Mouse (Mus musculus): ENCODE measurements at regions not wholly inside any gene's neighbourhood (a gene's known extent, or its start where the extent isn't known, plus 50 kb on each side); places are given as distances from the start of the nearest gene placed in this dataset.

DNA sequence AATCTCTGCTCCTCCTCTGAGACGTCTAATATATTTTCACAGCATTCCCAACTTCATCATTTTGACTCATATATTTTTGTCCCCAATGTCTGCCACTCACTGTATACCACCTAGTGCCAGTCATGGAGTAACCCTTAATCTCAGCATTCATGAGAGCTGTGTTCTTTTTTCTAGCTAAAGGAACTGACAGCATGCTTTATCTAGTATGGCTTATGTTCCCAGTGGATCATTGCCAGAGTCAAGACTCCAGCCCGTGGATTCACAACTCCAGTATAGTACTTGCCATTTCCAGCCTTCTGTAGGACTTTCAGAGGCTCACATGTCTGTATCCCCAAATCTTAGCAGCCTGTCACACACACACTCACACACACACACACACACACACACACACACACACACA is 316.5 kb downstream of the Cmpk2 start:
- no peak for DNase-seq (ENCODE audit: low read depth, low spot score)

DNA sequence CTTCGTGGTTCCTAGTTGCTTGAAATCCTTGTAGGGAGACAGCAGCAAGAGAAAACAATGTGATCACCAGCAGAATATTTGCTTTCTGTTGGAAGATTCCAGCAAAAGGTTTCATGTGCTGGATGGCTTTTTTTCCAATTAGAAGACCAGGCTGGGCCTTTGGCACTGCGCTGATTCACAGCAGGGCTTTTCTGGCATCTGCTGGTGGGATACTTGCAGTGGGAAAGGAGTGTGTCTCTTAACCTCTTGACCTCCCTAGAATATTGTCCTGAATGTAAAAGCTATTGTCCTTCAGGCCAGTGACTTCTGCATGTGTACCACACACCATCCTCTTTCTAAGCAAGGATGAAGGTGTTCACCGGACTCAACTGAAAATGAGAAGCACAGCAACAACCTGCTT is 315.4 kb downstream of the Cmpk2 start:
- DNase-seq (ENCODE audit: low read depth, low spot score): no peak

DNA sequence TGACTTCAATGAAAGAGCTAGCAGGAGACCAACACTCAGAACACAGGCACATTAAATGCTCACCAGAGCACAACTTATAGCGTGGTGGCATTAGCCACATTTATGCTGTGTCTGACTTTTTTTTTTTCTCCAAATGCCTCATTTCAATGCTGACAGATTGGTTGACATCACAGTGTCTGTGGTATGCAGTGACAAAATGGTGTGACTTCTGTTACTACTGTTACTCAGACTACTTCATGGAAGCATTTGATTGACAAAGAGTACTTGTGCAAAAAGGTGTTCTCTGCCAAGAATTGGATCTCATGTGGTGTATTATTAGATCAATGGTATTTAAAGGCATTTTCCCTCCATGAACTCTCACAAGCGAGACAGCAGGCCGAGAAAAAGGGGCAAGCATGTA is 314.8 kb downstream of the Cmpk2 start:
- no peak for DNase-seq (ENCODE audit: low read depth, low spot score)

DNA sequence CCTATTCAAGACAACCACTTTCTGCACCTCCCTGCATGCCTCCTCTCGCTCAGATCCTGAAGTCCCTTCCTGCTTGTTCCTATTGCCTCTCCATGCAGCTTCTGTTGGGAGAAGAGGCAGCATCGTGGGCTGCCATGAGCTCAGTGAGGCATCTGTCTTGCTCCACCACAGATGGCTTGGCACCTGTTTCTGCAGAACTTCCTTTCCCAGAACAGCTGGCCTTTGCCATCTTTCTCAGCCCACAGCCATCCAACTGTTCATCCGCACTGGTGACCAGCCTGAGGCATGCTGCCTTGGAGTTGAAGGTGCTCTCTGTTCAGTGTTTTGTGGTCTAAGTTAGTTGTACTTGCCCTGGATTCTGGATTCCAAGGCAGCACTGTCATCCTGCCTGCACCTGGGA is 312.5 kb downstream of the Cmpk2 start:
- DNase-seq (ENCODE audit: low read depth, low spot score): no peak

DNA sequence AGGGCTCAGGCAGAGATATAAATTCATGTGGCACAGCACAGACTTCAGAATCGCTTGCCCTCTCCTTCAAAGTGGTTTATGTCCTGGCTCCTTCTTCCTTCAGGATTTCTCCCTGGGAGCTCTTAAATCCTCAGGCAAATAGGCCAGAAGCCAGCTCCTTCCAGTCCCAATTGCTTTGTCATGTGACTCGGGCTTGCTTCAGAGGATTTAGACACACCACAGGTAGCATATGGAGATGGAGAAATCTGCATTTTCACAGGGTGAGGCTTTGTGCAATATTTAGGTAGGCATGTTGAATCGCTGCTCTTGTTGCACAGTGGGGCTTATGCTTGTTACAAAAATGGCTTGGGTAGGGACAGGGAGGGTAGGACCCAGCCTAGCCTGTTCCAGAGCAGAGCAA is 309.8 kb downstream of the Cmpk2 start:
- peak; percentile 12 for DNase-seq (ENCODE audit: low read depth, low spot score)

DNA sequence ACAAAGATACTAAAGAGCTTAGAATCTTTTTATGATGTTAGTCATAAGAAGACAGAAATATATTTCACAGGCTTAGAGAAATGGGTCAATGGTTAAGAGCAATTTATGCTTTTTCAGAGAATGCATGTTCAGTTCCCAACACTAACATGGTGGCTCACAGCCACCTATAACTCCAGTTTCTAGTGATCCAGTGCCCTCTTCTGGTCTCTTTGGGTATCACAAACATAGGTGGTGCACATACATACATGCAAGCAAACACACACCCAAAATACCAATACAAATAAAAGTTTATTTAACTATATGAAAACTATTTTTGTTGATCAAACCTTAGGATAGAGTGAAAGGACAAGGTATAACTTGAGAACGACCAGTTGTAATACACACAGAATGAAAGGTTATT is 308.0 kb downstream of the Cmpk2 start:
- peak; percentile 52 for DNase-seq (ENCODE audit: low read depth, low spot score)

DNA sequence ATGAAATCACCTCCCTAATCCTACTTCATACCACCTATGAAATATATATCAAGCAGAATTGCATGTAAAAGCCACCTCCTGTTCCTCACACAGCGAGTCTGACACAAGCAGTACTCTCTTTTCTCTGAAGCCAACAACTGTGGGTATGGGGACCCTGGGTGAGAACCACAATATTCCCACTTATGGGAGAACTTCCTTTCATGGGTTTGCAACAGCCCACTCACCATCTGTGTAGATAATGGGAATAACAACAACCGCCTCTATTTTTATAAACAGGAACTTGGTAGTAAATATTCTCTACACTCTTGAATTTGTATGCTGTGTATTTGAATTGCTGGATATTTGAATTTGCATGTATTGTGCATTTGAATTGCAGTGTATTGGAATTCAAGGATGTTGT is 305.0 kb downstream of the Cmpk2 start:
- no peak for DNase-seq (ENCODE audit: low read depth, low spot score)

DNA sequence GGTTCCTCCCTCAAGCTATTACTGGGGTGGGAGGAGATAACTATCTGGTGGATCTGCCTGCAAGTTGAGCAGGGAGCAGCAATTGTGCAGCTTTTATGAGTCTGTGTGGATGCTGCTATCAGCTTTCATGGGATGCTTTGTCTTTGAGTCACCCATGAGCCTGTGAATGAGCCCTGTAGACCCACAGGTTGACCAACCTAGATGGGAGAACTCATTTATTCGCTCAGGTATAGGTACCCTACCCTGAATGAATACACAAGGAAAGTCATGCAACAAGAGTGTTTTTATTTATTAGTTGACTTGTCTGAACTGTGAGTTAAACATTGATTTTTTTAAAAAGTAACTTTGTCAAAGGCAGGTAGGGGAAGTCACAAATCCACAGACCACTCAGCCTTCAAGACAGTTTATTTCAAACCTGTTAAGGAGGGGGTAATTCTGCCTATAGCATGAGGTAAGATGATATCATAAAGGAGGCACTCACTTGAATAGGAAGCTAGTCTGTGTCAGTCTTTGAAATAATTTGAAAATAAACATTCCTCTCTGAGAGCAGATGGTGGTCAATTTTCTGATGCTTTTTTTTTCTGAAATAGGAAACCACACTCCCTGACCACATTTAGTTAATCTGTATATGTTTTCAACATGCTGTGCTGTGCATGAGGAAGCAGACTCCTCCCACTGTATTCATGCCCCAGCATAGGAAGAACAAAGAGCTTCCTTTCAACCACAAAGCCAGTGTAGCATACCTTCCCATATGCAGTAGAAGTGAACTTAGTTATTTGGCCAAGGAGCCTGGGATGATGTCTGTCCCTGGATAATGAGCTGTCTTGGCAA is 302.0 kb downstream of the Cmpk2 start:
- DNase-seq (ENCODE audit: low read depth, low spot score): no peak

DNA sequence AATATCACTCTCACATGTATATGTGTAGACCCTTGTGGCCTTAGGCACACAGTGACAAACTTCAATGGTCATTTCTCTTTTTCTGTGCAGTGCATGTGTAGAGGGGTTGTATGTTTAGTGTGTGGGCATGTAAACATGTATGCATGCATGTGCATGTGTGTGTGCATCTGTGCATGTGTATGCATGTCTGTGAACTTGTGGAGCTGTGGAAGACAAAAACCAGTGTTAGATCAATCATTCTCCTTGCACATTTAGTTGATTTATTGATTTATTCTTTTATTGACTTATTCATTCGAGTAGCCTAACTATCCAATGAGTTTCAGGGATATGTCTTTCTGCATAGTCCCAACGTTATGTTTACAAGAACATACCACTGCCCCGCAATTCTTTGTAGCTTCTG is 298.5 kb downstream of the Cmpk2 start:
- DNase-seq (ENCODE audit: low read depth, low spot score): no peak

DNA sequence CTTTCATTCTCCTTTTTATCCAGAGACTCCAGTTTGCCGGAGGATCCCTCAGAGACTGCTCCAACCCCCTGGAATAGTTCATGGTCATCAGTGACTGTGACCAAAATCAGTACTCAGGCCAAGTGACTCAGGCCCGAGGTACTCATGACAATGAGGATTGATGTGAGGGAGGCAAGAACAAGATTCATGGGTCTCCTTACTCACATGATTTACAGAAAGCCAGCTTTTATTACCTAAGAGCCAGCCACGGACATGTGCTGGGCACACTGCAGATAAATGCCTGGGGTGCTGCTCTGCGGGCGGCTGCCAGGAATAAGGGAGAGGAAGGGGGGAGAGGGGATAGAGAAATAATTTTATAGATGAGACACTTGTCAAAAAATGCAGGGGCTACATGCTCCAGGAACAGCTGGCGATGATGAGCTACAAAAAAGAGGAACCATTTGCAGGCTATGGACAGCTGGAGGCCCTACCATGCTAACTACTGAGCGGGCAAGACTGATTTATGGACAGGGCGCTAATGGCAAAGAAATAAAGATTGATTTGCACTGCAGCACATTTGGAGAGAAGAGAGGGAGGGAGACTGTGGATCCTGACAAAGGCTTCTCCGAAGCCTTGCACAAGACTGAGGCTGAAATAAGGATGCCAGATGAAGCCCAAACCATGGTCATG is 289.8 kb downstream of the Cmpk2 start:
- no peak for DNase-seq (ENCODE audit: low read depth, low spot score)

DNA sequence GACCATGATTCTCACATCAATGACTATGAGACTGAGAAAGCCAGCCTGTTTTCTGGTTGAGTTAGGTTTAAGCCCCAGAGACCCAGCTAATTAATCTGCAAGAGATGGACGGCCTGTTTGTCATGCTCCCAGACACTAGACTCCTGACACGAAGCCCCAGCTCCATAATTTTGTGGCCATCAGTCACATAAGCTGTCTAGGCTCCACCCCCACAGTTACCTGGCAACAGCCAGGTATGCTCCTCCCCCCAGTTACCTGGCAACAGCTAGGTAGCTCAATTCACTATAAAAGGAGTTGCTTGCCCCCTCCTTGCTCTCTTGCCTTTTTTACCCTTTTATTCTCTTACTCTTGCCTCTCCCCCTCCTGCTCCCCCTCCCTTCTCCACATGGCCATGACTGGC is 287.3 kb downstream of the Cmpk2 start:
- peak; percentile 6 for DNase-seq (ENCODE audit: low read depth, low spot score)

DNA sequence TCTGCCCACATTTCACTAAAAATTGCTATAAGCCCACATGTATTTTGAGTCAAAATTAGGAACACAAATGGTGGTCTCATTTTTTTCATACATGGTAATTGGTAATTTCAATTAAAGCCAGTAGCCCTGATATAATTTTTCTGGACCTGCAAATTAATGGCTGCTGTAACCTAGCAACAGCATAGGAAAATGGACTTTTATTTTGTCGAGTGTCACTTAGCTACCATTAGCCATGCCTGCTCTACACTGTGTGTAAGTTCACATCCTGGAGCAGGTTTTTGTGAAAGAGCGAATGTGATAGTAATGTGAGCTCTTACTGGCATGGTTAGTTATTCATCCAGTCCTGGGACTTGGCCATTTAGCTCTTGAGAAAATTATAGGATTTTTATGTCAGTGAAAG is 285.6 kb downstream of the Cmpk2 start:
- DNase-seq (ENCODE audit: low read depth, low spot score): no peak

DNA sequence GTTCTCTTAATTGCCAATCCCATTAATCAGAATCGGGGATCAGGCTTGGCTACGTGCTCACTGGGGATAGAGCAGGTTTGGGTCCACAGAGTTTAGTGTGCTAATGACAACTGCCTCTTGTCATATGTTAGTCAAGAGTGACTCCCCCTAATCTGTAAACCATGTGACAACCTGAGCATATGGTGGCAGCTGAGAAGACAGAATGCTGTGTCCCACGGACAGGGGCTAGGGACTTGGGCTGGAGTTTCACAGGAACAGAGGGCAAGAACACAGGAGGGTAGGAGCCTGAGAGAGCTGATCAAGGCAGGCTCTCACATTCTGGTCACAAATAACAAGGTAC is 265.5 kb downstream of the Cmpk2 start:
- no peak for DNase-seq (ENCODE audit: low read depth, low spot score)

DNA sequence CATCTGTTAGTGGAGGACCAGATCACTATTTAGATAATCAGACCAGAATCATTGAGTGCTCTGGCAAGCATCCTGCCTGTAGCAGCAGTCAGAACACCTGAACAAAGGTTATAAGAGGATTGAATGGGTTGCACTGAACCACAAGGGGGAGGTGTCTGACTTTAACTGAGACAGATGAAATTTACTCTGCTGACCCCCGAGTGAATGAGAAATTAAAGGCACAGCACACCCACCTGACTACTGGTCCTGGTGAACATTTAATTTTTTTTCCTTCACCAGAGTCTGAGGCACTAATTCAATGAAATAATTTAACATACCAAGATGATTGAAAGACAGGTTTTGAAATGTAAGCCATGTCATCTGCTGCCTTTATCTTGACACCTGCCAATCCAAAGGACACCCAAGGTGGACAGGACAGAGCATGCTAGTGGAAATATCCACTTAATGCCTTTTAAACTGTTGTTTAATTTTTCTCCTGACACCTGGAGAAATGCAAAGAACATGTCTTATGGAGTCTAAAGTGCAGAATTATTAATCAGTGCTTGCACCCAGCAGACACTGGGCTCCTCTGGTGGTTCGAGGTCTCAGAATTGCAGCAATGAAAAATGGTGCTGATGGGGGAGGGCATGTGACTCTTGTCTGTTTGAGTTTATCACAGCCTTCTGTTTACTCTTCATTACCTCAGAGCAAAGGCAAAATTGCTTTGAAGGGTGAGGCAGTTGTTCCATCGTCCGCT is 265.0 kb downstream of the Cmpk2 start:
- DNase-seq (ENCODE audit: low read depth, low spot score): peak; percentile 3

DNA sequence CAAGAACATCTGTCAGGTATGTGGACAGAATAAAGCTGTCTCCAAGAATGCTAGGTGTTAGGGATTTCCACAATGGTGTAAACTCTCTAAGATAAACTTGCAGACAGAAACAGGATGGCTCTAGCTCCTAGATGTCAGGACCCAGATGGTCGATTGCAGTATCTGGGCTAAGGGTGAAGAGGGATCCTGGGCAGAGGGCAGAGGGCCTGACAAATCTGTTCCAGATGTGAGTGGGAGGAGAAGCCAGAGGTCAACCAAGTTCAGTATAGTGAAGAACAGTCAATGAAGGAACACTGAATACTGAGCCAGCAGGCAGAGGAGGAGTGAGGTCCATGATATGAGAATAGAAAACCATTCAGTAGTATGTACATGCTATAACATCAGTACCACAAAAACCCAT is 254.4 kb downstream of the Cmpk2 start:
- no peak for DNase-seq (ENCODE audit: low read depth, low spot score)

DNA sequence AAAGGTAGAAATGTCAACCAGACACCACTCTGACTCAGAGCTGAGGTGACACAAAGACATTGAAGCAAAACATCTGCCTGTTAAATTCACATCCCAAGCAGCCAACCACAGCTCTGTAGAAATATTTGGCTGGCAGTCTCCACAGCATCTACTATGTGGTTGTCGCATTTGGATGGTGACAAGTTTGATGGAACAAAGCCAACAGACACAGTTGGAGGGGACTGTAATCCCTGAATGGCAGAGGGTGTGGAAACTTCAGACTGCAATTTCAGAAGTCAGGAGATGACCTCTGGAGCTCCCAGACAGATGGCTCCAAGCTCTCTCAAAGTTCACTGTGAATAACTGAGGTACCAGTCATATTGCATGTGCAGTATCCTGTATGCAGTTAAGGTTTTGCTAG is 229.8 kb downstream of the Cmpk2 start:
- no peak for DNase-seq (ENCODE audit: low read depth, low spot score)

DNA sequence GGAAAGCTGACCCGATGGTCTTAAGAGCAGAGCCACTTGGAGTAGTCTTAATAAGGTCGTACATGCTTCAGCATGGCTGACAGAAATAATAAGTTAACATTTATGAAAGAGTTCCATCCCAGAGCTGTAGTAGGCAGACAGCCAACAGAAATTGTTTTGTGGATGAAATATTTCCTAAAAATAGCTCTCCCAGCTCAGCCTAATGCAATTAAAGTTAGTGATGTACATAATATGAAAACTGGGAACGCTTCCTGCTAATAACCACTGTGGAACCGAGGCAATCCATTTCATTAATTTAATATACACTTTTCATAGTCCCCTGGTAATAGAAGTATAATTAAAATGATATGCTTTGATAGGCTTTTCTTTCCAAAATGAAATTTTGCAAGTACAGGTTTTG is 219.0 kb downstream of the Cmpk2 start:
- no peak for DNase-seq (ENCODE audit: low read depth, low spot score)

DNA sequence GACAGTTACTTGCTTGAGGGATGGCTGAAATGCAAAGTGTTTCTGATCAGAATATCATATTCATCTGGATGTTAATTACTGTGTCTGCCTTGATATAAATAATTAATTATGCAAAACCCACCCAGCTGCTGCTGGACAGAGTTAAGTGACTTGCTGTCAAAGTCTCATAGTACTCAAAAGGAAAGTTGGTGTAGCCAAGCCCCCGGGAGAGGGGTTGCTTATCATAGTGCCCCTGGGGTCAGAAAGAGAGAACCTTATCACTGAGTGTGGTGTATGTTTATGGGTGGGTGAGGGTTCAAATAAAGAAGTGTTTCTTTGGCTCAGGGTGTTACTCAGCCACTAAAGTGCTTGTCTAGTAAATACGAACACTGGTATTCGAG is 211.6 kb downstream of the Cmpk2 start:
- DNase-seq (ENCODE audit: low read depth, low spot score): no peak

DNA sequence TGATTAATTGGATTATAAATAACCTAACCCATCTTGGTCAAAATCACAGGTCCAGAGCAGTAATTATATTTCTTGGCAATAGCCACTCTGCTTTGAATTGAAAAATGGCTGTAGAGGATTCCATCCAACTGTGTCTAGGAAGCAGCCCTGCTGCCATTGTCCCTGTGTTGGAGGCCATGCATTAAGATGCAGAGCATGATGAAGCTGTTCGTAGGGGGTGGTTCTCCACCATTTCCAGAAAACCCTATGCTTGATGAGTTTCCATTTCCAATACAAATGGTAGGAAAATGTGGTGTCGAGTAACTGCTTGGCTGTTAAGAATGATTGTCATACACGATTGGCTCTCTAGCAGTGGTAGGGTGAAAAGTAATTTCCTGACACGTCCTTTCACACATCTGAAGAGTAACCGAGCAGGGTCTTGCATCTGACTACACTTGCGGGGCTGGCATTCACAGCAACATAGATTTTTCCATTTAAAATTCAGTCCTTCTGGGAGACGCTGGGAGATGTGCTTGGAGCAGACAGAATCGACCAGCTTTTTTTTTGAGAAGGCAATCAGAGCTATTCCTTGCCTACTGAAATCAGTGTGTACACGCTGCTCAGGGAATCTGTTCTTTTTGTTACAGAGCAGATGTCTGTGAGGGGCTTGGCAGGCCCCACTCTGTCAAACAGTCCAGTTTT is 211.0 kb downstream of the Cmpk2 start:
- DNase-seq (ENCODE audit: low read depth, low spot score): no peak

DNA sequence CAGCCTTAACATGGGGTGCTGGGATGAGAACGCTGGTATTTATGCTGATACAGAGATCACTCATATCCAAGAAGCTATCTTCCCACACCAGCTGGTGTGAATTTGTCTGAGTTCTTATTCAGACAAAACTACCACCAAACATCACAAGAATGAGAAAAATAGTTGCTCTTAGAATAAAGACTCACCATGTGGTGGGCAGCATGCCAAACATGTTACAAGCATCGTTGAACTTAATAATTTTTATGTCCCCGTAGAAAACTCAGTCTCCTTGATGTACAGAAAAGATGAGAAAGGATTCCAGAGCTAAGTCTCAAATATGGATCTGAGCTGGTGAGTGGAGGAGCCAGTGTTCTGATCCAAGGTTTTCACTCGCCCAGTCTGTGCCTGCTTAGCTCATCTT is 196.5 kb downstream of the Cmpk2 start:
- DNase-seq (ENCODE audit: low read depth, low spot score): no peak

DNA sequence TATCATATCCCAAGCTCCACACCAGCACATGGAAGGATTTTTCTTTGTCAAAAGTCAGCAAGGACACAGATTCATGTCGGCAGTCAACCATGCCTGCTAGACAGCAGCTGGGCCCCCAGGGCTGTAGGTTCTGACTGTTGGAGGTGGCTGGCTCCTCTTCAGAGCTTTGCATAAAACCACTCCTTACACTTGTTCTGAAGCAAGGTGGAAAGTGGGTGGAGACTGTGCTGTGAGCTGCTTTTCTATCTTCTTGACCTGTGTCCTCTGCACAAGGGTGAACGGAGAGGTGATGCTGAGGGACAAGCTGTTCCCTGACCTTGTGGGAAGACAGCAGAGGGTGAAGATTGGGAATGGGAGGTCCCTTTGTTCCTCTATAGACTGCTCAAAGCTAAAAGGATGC is 185.2 kb downstream of the Cmpk2 start:
- peak; percentile 77 for DNase-seq (ENCODE audit: low read depth, low spot score)

DNA sequence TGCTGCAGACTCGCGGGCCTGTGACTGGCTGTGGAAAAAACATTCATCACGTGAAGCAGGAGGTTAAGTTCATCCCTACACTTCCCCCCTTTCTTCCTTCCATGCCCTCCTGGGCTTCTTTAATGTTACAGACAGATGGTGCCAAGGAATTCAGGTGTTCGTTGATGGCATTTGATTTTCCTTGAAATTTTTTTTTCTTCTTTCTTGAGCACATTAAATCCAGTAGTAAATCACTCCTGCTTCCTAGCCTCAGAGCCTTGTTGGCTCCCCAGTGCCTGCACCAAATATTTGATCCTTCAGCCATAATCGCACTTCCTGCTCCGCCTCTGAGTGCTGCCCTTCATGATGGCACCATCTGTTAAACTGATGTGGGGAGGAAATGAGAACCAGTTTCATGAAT is 184.8 kb downstream of the Cmpk2 start:
- no peak for DNase-seq (ENCODE audit: low read depth, low spot score)

All from ZHBTc4 (cell line).